Mouse (Mus musculus): ENCODE results near the gene Nfasc.

GRCm38 (mm10) chr1:132780254-132780653 is 38.7 kb upstream of the Nfasc start:
- TF ChIP-seq CTCF (IDR thresholded peaks at IDR 0.05; ENCODE audit: low read depth, low read length) (no peak), POLR2A (IDR thresholded peaks at IDR 0.05; ENCODE audit: borderline replicate concordance, low read depth, low read length) (no peak)
